Mouse (Mus musculus): ENCODE results near the gene Calcoco1.
"Not testable (repeated sequence)": the region's sequence is repeated elsewhere in the genome, so short reads cannot be mapped to it uniquely, and the experiment has no call there.

DNA sequence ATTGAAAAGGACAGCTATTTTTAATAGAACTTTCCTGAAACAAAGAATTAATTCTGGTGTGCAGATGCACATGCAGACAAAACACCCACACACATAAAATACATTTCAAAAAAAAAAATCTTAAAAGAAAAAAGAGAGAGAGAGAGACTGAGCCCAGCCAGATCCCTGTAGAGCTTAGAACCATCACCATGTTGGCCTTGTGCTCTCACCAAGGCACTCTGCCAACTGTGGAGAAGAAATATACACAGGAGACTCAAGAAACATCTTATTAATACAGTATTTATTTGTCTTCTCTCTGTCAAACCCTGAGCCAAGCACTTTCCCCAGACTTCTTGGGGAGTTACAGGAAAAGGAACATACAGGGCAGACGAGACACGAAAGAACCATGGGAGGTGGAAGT is 59.4 kb downstream of the Calcoco1 start:
- TF ChIP-seq CTCF, EP300 (IDR thresholded peaks at IDR 0.05; ENCODE audit: low read depth): not testable (repeated sequence)

Data from heart, postnatal 0 days (tissue).